ENCODE assay signal across 31 mouse cellular contexts in the genomic region with DNA sequence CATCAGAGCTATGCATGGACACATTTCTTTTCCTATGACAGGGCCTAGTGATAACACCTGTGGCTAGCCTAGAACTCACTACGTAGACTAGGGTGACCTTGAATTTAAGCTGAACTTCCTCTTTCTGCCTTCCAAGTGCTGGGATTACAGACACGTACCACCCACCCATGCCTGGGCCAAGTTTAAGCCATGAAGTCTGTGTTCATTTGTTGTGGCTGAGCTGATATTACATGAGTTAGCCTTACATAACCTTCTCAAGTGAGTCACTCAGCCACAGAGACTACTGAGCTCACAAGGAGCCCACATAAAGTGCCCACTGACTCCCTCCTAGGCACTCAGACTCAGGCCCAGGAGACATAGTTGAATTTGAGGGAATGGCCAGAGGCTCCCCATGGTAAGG.
DNase-seq lines count a peak whose midpoint lies in the region; ATAC-seq lines count a peak whose summit lies in the region.
"Had no signal": no experiment of that assay in that cellular context is flagged by ENCODE, and none has a peak within 500 bp of the region (broad histone marks: within the 10 kb centered on the region; RNA-seq: fewer than 3 reads in every experiment).

No protein-coding gene starts in this region.

- H3K4me1 ChIP-seq in forebrain, embryonic 11.5 days (replicated peaks; ENCODE audit: control insufficient read depth, insufficient read depth, low read length) = 0 out of 2 replicates have a peak, but pooled peaks cover 2% of the 10 kb centered on the region
- H3K4me1 ChIP-seq in forebrain, embryonic 13.5 days = peaks cover 14% of the 10 kb centered on the region
- H3K4me1 ChIP-seq in limb, embryonic 10.5 days = peaks cover 15% of the 10 kb centered on the region
- H3K4me1 ChIP-seq in hindbrain, embryonic 10.5 days (replicated peaks) = peaks cover 15% of the 10 kb centered on the region

- H3K4me3 ChIP-seq in forebrain, embryonic 11.5 days (ENCODE audit: low read depth, low read length) = no peak overlapping the region
- no peak overlapping the region for H3K4me3 ChIP-seq in forebrain, embryonic 13.5 days
- H3K4me3 ChIP-seq in limb, embryonic 10.5 days = no peak overlapping the region
- no peak overlapping the region for H3K4me3 ChIP-seq in hindbrain, embryonic 10.5 days
- H3K4me3 ChIP-seq: erythroblast, embryonic 14.5 days; forebrain, embryonic 12.5 days; heart, adult 2 months; heart, embryonic 13.5 days; layer of hippocampus, adult 2 months; left cerebral cortex, adult 2 months; liver, embryonic 12.5 days; midbrain, embryonic 10.5 days; midbrain, embryonic 15.5 days; myocyte; neural tube, embryonic 12.5 days had no signal

- no peaks in the 10 kb centered on the region for H3K36me3 ChIP-seq in forebrain, embryonic 11.5 days (ENCODE audit: control insufficient read depth, insufficient read depth, low read length)
- H3K36me3 ChIP-seq in forebrain, embryonic 13.5 days (ENCODE audit: poor library complexity, severe bottlenecking) = no peaks in the 10 kb centered on the region
- H3K36me3 ChIP-seq in limb, embryonic 10.5 days = no peaks in the 10 kb centered on the region
- H3K36me3 ChIP-seq in hindbrain, embryonic 10.5 days = no peaks in the 10 kb centered on the region
- H3K36me3 ChIP-seq: forebrain, embryonic 12.5 days; heart, embryonic 13.5 days; liver, embryonic 12.5 days; midbrain, embryonic 10.5 days; midbrain, embryonic 15.5 days; neural tube, embryonic 12.5 days had no signal

- WGBS in forebrain, embryonic 11.5 days = 88% methylated on average over 2 of the region's 2 CpGs
- WGBS in forebrain, embryonic 13.5 days = 91% methylated on average over 2 of the region's 2 CpGs
- WGBS in limb, embryonic 10.5 days = 85% methylated on average over 2 of the region's 2 CpGs
- WGBS in hindbrain, embryonic 10.5 days = 82% methylated on average over 2 of the region's 2 CpGs

- H3K9ac ChIP-seq in forebrain, embryonic 11.5 days (ENCODE audit: low read length) = no peak overlapping the region
- H3K9ac ChIP-seq in forebrain, embryonic 13.5 days = no peak overlapping the region
- H3K9ac ChIP-seq: forebrain, embryonic 12.5 days; heart, embryonic 13.5 days; liver, embryonic 12.5 days; midbrain, embryonic 15.5 days; neural tube, embryonic 12.5 days had no signal

- H3K27ac ChIP-seq in forebrain, embryonic 11.5 days (ENCODE audit: low read depth, low read length) = no peak overlapping the region
- no peak overlapping the region for H3K27ac ChIP-seq in forebrain, embryonic 13.5 days
- H3K27ac ChIP-seq in limb, embryonic 10.5 days = no peak overlapping the region
- H3K27ac ChIP-seq in hindbrain, embryonic 10.5 days = no peak overlapping the region
- H3K27ac ChIP-seq: forebrain, embryonic 12.5 days; heart, adult 2 months; heart, embryonic 13.5 days; layer of hippocampus, adult 2 months; left cerebral cortex, adult 2 months; liver, embryonic 12.5 days; macrophage; midbrain, embryonic 10.5 days; midbrain, embryonic 15.5 days; neural tube, embryonic 12.5 days had no signal

- no peaks in the 10 kb centered on the region for H3K9me3 ChIP-seq in forebrain, embryonic 11.5 days (ENCODE audit: control insufficient read depth, low read length)
- H3K9me3 ChIP-seq in forebrain, embryonic 13.5 days (replicated peaks) = no peaks in the 10 kb centered on the region
- no peaks in the 10 kb centered on the region for H3K9me3 ChIP-seq in limb, embryonic 10.5 days (replicated peaks)
- no peaks in the 10 kb centered on the region for H3K9me3 ChIP-seq in hindbrain, embryonic 10.5 days
- H3K9me3 ChIP-seq: forebrain, embryonic 12.5 days; heart, embryonic 13.5 days; liver, embryonic 12.5 days; midbrain, embryonic 10.5 days; midbrain, embryonic 15.5 days; neural tube, embryonic 12.5 days had no signal

- H3K27me3 ChIP-seq in forebrain, embryonic 11.5 days (ENCODE audit: control insufficient read depth, insufficient read depth, low read length) = no peaks in the 10 kb centered on the region
- peaks cover 6% of the 10 kb centered on the region; the same call in 1 of the 2 replicates for H3K27me3 ChIP-seq in forebrain, embryonic 13.5 days
- H3K27me3 ChIP-seq in limb, embryonic 10.5 days (ENCODE audit: low read depth, poor library complexity, severe bottlenecking) = peaks cover 33% of the 10 kb centered on the region
- peaks cover 28% of the 10 kb centered on the region for H3K27me3 ChIP-seq in hindbrain, embryonic 10.5 days (ENCODE audit: insufficient read depth, poor library complexity, severe bottlenecking)
- H3K27me3 ChIP-seq: neural tube, embryonic 12.5 days had no signal

- H3K4me2 ChIP-seq in forebrain, embryonic 11.5 days (ENCODE audit: low read depth, low read length, severe bottlenecking) = no peak overlapping the region
- H3K4me2 ChIP-seq in forebrain, embryonic 13.5 days = no peak overlapping the region
- H3K4me2 ChIP-seq: forebrain, embryonic 12.5 days; heart, embryonic 13.5 days; liver, embryonic 12.5 days; midbrain, embryonic 15.5 days; neural tube, embryonic 12.5 days had no signal

- peak; percentile 19 for DNase-seq in forebrain, embryonic 11.5 days (ENCODE audit: low spot score)
- DNase-seq in 3134 (ENCODE audit: extremely low read depth, insufficient read length, low spot score) = peak; percentile 38
- peak; percentile 19 for DNase-seq in brain, adult 2 months (ENCODE audit: low read depth, low spot score)
- no peak for DNase-seq in kidney, adult 9 months
- no peak for DNase-seq in limb, embryonic 10.5 days (ENCODE audit: low spot score)
- DNase-seq in hindbrain, embryonic 10.5 days (ENCODE audit: low spot score) = no peak
- DNase-seq: adrenal gland, adult 2 months; cerebellum, adult 11-12 months; cerebellum, adult 9-11 months; gastrocnemius, postnatal 36 days; heart, adult 2 months; heart, postnatal 10 days; kidney, adult 18-20 months; kidney, postnatal 36 days; thymus, postnatal 4 days had no signal

- no peak for ATAC-seq in forebrain, embryonic 11.5 days (replicated peaks; ENCODE audit: low FRiP score)
- no peak for ATAC-seq in forebrain, embryonic 13.5 days
- peak; percentile 70 for ATAC-seq in megakaryocyte progenitor cell, adult 5-6 weeks (replicated peaks; ENCODE audit: poor library complexity)
- ATAC-seq: activated CD4-positive, CD25-positive, alpha-beta regulatory T cell, adult 4 months; CD4-positive, CD25-positive, alpha-beta regulatory T cell, adult 4 months; hindbrain, embryonic 16.5 days; liver, embryonic 12.5 days; midbrain, embryonic 15.5 days had no signal

Comparison
In these comparisons a context has a peak if more than half of its experiments do, and no peak if none do; other contexts are left out.
1. DNase-seq: peak in forebrain, embryonic 11.5 days (single experiment), 3134 (single experiment) and brain, adult 2 months (single experiment); none in kidney, adult 9 months (single experiment), limb, embryonic 10.5 days (single experiment) and hindbrain, embryonic 10.5 days (single experiment).